Mouse (Mus musculus): ENCODE results near the gene Glipr1.

Glipr1 gene

GRCm38 (mm10) chr10:111960459-111960858, 42.0 kb downstream of the Glipr1 start:
- DNase-seq, result no peak

DNA sequence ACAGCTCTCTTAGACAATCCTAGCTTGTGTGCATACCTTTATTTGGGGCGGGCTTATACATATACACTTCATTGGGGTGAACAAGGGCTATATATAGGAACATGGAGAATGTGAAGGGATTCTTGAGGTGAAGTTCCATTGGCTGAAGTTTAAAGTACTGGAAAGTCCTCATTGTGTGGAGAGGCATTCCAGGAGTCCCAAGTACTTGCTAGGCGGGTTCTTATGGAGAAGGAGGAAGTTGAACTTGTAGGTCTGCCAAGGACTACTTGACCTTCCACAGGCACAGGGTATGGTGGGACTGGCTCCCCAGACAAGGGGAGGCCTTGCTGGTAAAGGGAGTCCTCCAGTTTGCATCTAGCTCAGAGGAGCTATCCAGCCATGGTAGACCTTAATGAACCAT, 43.1 kb downstream of the Glipr1 start:
- no peak for DNase-seq

DNA sequence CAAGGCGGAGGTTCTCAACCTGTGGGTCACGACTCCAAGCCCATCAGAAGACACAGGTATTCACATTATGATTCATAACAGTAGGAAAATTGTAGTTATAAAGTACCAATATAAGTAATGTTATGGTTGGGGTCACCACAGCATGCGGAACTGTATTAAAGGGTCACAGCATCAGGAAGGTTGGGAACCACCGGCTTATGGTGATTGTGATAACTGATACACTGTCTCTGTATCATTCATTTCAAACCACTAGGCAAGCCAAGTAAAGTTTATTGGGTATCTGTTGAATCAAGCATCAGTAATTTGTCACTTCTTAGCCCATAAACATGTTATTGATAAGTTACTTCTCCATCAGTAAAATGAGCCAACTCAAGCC, 44.4 kb downstream of the Glipr1 start:
- DNase-seq, result no peak

DNA sequence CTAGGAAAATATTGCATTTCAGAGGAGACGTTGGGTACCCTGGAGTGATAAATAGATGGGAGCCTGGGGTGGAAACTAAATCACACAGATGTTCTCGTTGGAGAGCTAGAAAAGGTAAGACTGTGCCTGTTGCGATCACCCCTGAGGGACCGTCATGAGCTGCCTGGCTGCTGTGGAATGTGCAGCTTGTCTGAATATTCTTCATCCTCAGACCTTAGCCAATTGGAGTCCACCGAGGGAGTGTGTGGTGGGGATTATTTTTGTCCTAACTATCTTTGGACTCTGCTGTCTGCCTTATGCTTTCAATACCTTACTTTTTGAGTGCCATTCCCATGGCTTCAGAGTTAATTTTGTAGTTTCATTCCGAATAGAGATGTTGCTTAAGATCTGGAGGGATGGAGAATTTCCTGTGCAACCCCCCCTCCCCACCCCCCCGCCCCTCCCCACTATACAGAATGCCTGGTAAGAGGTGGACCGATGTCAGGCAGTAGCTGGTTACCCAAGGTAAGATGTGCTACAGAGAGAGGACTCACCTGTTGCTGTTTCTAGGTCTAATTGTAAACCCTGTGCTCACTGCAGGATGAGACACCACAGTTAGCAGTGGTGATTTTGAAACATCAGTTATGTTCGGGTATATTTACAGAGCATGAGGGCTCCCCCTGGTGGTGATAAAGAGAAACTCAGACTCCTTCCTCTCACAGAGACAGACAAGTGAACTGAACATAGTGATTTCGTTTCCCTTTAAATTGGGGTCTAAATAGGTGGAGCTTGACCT, 45.0 kb downstream of the Glipr1 start:
- DNase-seq, result peak; percentile 56

DNA sequence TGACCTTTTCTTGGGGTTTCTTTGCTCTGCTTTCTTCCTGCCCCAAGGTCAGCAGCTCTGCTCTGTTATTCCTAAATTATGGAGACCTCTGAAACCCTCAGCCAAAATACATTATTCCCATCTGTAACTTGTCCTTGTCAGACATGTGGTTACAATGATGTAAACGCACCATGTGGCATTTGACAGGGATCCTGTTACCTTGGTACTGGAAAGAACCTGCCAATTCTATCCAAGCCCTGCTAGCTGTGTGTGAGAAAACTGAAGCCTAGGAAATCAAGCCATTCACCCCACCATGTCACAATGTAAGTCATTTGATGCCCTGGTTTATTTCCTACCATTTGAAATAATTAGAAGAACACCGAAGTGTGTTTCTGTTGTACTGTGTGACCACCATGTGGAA, 46.6 kb downstream of the Glipr1 start:
- DNase-seq, result no peak

DNA sequence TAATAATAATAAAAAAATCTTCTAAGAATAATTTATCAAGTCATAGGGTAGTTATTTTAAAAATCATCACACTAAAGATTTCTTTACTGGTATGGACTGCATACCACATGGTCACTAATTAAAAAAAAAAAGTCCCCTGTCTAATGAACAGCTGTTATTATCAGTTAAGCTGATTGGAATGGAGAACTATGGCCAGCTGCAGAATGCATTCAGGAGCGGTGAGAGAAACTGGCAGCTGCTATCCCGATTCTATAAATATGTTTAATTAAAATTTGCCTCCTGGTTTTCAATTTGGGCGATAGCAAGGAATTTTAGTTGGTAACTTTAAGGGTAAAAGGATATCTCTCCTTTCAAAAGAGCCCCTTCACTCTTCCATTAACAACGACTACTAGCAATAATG, 53.4 kb downstream of the Glipr1 start:
- DNase-seq, result no peak

GRCm38 (mm10) chr10:111948041-111948440, 54.4 kb downstream of the Glipr1 start:
- no peak for DNase-seq

GRCm38 (mm10) chr10:111945563-111945962, 56.9 kb downstream of the Glipr1 start:
- no peak for DNase-seq

- no peak for DNase-seq
Observed at GRCm38 (mm10) chr10:111943026-111943425, 59.4 kb downstream of the Glipr1 start.

- no peak for DNase-seq
Observed at GRCm38 (mm10) chr10:111937146-111937534, 65.3 kb downstream of the Glipr1 start.

DNA sequence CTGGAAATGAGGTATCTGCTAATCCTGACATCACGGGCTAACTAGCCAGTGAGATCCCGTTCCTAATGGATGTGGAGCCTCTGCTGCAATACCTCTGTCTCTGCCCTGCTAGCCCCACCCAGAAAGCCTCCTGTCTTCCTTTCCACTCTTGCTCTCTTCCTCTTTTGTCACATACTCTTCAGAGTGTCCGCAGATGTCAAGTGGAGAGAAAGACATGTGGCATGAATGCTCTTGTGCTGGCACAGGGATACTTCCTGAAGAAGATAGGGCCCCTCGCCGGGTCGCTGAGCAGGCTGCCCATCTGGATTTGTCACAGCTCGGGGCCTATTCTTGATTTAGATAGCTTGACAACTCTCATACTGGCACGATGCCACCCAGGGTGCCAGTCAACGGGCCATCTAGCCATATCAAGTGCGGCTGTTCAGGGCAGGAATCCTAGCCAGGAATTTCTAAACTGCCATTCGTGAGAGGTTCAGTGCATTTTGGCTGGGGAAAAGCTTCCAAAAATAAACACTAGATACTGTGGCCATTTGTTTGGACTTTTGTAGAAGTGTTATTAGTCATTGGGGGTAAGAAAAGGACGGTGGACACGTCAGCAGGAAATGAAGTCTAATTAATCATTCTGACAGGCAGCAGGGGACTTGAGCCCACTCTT, 65.8 kb downstream of the Glipr1 start:
- DNase-seq, result no peak

- DNase-seq, result no peak
Observed at GRCm38 (mm10) chr10:111936021-111936420, 66.4 kb downstream of the Glipr1 start.
